Mouse (Mus musculus) cerebellum, postnatal 10 days (tissue): ENCODE data around the gene Mrps26.
"Not testable (repeated sequence)": the region's sequence is repeated elsewhere in the genome, so short reads cannot be mapped to it uniquely, and the experiment has no call there.

ENCODE experiments used
- DNase-seq, 2 experiments: peaks; one replicate each; pipeline ENCODE4 v3.0.0; 2021; ENCODE audit warnings: mixed read lengths in 2 of 2

Gene Mrps26

DNA sequence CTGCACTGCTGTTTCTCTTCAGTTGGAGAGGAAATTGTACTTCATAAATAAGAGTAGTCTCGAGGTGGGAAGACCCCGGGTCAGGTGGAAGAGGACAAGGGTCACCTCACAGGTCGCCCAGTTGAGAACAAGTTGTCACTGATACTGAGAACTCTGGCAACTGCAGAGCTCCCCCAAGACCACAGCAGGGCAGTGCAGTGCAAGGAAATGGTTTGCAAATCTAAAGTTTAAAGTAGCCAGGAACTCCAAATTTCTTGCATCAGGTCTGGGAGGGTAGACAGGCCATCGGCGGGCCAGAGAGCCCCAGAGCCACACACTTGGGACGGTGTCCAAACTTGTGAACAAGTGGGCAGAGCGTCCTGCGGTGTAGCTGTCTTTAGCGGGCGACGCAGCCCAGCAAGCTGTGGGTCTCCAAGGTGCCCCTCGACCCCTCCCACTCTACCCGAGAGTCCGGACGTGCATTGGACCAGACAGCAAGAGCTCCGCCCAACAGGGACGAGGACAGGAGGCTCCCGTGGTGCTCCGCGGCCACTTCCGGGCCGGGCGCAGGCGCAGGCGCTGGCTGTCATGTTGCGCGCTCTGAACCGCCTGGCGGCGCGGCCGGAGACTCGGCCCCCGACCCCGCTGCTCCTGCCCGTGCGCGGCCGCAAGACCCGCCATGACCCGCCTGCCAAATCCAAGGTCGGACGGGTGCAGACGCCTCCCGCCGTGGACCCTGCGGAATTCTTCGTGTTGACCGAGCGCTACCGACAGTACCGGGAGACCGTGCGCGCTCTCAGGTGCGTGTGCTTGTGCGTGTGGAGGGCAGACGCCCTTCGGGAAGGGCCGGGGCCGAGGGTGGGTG lies at the start of gene Mrps26:
Gene Mrps26 (plus strand): TSS at position 531 of the 844 bp plus-strand sequence.
- peak; percentile 93 to 97 for DNase-seq

DNA sequence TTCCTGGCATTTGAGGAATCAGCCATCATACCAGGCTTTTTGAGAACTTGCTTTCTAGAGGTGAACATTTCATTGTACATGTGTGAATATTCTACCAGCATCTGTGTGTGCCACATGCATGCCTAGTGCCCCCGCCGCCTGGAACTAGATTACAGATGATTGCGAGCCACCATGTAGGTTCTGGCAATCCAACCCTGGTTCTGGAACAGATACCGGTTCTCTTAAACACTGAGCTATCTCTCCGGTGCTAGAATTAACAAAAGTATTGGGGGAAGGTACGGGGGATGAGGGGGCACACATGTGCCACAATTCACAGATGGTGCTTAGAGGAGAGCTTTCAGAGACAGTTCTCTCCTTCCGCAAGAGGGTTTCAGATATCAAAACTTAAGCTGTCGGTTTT lies 49.6 kb upstream of the Mrps26 start:
- no peak for DNase-seq

DNA sequence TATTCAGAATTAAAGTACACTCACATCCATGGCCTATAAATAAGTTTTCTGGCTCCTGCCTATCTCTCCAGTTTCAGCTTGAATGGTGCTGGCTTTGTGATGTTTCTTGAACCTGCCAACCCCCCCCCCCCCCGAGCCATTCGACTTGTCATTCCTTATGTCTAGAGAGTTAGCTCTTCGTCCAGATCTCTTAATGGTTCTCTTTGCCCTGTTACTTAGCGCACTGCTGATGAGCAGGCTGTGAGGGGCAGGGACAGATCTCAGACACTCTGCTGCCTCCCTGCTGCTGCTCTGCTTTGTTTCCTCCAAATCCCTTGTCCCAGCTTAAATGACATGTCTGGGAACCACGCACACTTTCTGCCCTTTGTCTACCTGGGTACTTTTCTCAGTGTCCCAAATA lies 47.8 kb upstream of the Mrps26 start:
- DNase-seq: no peak

DNA sequence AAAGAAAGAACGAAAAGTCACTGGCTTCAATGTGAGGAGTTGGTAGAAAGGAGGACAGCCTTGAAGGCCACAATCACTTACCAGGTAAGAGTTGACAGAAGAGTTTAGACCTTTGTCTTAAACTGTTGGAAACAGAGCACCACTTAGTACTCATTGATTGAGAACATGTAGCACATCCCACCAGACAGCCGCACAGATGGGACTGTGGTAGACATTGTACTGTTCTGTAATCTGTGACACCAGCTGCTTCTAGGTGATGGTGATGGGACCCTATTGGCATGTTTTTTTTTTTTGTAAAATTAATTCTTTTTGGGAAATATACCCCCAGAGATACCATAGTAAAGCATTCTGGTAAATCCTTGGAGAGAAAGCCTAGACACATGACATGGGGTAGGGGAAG lies 41.6 kb upstream of the Mrps26 start:
- no peak for DNase-seq

DNA sequence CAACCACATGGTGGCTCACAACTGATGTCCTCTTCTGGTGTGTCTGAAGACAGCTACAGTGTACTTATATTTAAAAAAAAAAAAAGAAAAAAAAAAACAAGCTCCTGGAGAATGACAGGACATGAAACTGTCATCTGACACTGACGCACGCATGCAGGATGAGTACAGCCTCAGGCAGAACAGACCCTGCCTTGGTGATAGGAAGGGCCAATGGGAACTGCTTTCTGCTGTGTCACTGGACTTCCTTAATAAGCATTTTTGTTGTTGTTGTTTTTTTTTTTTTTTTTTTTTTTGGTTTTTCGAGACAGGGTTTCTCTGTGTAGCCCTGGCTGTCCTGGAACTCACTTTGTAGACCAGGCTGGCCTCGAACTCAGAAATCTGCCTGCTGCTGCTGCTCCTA lies 38.1 kb upstream of the Mrps26 start:
- DNase-seq: not testable (repeated sequence)

DNA sequence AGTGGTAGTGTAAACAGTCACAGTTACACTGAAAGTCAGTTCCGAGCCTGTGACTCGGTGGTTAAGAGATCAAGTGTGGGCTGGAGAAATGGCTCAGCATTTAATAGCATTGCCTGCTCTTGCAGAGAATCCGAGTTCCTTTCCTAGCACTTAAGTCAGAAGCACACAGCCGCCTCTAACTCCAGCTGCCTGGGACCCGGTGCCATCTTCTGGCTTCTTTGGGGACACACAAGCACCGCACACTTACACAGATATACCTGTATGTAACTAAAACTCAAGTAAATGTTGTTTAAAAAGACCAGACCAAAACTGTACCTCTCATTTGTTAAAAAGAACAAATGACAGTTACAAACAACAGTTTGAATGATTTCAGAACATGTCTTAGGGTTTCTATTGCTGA lies 35.1 kb upstream of the Mrps26 start:
- DNase-seq: peak; percentile 21

DNA sequence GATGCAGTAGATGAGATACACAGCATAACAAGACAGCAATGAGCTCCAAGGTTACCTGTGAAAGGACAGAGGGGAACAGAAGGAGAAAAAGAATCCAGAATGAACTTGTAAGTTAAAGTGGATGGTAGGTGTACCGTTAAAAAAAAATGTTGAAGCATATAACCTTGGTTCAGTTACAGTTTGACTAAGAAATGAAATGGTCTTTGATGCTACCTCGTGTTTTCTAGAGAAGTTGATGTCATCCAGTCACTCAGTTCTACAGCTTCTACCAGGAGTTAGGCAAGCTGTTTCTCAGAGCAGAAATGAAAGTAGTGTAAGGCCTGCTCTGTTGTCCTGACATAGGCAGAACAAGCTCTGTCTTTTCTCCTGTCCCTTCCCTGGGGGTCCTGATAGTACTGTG lies 34.3 kb upstream of the Mrps26 start:
- no peak for DNase-seq

DNA sequence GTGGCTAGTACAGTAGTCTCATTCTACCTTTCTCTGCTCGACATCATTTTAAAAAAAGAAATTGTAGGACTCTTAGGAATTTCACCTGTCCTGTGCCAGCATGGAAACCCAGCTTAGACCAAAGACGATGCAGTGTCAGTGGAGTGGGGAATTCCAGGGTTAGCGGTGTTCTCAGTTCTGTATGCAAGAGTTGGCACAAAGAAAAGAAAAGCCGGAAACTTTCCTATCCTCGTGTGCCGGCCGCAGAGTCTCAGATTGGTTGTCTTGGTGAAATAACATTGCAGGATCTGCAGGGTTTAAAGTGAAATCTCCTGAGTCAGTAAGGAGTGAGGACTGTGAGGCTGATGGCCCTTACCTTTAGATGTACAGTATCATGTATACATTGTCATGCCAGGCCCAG lies 33.6 kb upstream of the Mrps26 start:
- no peak for DNase-seq

DNA sequence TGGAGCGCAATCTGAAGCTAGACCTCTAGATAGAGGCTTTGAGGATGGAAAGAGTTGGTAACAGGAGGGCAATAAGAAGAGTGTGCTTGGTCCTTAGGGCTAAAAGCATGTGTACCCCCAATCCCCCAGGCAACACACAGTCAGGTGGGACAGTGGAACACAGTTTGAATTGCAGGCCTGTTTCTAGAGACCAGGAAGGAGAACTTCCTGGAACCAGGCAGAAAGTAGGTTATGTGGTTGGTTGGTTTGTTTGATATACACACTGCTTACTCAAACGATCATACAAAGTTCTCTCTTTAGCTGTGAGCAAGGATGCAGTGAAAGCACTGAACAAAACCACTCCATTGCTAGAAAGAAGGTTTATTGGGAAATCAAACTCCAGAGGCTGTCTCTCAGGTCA lies 31.3 kb upstream of the Mrps26 start:
- DNase-seq: no peak

DNA sequence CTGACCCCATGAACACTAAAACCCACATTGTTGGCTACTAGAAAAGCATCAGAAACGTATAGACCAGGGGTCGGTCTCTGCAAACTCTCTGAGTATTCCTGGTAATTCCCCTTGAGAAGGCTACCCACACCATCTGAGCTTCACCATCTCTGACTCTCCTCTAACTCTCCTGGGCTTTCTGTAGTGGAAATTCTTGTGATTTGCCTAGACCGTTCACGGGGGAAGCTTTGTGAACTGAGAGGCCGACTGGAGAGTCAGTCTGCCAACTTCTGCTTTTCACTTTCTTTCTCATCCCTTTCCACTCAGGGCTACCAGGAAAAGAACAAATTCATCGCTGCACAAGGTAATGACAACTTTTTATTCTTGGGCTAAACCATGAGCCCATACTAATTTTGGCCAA lies 28.5 kb upstream of the Mrps26 start:
- no peak for DNase-seq

DNA sequence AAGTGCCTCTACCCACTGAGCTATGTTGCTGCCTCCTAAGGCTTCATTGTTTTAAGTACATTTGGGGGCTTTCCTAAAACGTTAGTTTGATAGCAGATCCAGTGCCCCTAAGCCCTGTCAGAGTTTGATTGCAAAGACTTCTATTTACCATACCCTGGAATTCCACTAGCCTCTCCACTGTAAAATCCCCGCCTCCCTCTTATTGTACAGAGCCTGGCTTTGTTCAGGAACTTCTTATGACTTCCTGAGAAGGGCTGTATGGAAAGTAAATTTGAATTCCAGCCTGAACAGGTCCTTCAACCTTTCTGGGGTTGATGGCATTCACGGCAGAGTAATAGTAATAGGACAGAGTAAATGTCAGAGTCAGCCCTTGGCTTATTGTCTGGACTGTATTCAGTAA lies 26.7 kb upstream of the Mrps26 start:
- no peak for DNase-seq

DNA sequence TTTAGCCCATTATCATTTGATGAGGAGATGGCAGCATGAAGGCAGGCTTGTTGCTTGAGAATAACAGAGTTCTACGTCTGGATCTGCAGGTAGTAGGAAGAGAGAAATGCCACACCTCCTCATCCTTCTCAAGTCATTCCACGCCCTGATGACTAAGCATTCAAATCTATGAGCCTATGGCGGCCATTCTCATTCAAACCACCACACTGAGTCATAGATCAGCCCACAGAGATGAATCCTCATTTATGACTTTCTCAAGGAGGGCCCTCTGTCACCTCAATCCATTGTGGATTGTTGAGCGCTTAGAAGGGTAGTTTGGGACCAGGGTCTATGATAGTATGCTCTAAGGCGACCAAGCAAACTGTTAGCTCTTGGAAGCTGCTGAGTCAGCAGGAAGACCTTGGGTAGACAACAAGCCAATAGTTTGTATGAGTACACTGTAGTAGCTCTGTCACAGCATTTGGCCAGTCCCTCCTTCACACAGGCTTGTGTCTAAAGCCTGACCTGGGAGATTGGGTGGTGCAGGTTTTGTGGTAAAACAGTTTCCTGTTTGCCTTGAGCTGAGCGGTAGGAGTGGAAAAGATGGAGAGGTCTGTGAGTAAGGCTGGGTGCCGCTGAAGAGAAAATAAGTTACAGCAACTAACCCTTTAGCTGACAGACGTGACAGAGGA lies 24.5 kb upstream of the Mrps26 start:
- no peak for DNase-seq

DNA sequence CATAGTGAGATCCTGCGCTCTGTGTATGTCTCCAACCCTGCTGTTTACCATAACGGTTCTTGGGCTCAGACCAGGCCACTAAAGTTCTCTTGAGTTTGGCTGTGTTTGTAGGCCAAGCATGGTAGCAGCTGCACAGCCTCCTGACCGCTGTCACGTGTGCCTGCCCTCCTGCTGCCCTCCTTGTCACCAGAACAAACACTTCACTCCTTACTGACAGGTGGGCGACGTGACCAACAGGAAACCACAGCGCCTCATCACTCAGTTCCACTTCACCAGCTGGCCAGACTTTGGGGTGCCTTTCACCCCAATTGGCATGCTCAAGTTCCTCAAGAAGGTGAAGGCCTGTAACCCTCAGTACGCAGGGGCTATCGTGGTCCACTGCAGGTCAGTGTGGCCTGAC lies 23.3 kb upstream of the Mrps26 start:
- no peak for DNase-seq

DNA sequence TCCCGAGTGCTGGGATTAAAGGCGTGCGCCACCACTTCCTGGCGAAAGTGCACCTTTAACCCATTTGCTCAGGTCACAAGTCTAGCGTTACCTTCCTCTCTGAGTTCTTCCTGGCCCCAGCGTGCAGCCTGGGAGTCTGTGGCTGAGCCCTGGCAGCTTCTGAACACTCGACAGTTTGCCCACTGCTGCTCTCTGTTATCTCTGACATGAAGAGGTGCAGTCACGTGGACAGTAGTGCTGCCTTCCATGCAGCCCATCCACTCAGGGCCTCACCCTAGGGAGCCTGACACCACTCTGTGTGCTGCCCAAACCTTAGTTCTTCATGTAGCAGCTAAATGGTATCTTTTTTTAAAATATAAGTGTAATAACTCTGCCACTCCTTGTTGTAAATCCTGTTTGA lies 16.6 kb upstream of the Mrps26 start:
- DNase-seq: no peak

DNA sequence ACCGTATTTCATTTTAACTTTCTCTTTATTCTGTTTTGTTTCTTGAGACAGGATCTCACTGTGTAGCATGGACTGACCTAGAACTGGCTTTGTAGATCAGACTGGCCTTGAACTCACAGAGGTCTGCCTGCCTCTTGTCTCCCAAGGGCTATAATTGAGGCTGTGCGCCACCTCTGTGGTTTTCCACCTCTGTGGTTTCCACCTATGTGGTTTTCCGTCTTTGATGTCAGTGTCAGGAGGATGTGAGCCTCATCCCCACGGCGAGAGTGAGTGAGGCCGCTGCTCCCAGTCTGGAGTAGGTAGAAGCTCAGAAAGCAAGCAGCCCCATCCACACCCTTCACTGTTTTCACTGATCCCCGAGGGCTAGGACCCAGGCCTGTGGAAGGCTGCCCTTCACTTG lies 8.7 kb upstream of the Mrps26 start:
- DNase-seq: no peak

DNA sequence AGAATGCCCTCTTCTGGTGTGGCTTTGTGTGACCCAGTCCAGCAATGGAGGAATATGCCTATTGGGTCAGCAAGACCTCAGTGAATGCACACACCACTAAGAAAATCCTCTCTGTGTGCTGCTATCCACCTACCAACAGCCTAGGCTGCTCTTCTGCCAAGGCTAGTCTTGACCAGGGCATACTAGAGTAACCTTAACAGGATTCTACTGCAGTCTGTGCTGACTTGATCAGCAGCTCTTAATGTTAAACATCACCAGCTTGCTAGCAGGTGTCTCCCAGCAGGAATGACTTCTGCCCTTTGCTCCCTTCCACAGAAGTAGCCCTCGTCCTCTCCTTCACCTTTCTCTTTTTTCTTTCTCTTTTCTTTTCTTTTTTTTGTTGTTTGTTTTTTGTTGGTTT lies 7.2 kb upstream of the Mrps26 start:
- DNase-seq: no peak

DNA sequence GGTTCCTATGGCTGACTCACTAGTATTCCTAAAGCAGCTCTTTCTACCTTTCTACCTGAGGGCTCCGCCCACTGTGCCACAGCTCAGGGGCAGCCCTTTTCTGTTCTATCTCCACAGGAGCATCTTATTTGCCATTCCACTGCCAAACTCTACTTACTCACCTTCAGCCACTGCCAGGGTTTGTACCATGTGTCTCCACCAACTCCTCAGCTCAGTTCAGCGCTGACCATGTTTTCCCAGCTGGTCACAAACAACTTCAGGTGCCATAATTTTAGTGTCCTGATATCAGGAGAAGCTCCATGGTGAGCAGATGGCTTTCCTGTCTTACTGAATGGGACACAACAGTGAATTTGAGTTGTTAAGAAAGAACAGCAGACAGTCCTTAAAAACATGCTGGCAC lies 6.1 kb upstream of the Mrps26 start:
- DNase-seq: no peak

DNA sequence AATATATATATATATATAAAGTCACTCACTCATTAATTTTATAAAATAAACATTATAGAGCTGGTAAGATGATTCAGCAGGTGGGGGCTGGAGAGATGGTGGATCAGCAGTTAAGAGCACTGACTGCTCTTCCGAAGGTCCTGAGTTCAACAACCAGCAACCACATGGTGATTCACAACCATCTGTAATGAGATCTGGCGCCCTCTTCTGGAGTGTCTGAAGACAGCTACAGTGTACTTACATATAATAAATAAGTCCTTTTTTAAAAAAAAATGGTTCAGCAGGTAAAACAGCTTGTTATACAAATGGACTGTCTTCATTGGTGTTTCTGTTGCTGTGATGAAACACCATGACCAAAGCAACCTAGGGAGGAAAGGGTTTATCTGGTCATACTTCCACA lies 5.5 kb upstream of the Mrps26 start:
- DNase-seq: no peak

DNA sequence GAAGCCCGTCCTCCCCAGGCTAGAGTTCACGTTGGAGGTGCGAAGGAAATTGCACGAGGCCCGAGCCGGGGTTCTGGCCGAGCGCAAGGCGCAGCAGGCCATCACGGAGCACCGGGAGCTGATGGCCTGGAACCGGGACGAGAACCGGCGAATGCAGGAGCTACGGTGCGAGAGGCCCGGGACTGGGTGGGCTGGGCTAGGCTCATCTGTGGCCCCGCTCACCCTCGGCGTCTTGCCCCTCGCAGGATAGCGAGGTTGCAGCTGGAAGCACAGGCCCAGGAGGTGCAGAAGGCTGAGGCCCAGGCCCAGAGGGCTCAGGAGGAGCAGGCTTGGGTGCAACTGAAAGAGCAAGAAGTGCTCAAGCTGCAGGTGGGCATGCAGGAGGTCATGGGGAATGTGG lies 521 bp downstream of the Mrps26 start:
- DNase-seq: no peak

DNA sequence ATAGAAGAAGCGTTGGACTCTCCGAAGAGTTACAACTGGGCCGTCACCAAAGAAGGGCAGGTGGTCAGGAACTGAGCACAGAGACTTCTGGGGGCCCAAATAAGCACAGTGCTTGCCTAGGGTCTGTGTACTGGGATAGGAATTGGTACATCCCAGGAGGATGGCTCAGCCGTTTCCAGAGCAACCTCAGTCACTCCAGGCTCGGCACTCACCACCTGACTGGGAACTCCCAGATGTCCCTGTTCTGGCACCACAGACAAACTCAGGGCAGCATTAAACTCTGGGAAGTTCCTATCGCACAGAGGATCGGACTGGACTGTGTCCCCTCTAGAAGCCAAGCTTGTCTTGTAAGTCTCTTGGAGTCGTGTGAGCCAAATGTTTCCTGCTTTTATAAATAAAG lies 1.4 kb downstream of the Mrps26 start:
- no peak for DNase-seq

DNA sequence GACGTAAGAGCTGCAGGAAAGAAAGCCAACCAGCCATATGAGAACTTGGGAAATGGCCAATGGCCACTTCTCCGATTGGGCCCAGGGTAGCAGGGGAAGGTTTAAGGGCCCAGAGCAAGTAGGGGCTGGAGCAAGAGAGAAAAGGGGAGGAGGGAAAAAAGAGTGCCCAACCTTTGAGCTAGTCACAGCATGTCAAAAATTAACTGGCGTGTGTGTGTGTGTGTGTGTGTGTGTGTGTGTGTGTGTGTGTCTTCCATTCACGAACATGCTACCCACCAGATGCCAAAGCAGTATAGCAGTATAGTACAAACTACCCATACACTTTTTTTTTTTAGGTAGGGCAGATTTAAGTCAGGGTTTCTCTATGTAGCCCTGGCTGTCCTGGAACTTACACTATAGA lies 5.4 kb downstream of the Mrps26 start:
- DNase-seq: no peak

DNA sequence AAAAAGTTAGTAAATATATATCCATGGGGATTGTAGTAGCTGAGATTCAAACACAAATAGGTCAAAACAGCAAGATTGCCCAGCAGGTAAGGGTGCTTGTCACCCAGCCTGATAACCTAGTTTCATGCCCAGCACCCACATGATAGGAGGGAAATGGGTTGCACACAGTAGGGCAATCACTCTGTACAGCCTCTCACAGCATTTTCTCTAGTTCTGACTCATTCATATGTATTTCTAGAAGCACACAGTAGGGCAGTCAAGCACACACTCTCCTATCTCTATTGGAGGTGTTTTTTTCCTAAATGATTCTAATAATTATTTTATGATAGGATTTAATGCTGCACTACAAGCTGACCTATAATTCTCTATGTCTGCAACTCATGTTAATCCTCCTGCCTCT lies 6.4 kb downstream of the Mrps26 start:
- DNase-seq: no peak

DNA sequence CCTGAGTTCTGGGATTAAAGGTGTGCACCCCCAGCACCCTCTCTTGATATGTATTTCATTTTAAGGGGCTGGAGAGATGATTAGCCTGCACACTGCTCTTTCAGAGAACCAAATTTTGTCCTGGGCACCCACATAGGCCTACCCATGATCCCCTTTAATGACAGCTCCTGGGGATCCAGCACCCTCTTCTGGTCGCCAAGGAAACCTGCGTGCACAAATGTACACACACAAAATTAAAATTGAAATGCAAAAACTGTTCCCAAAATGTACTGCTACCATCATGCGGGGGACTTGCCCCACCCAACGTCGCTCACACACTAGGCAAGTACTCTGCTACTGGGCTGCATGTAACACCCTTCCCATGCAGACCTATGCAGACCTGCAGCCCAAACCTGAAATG lies 11.4 kb downstream of the Mrps26 start:
- DNase-seq: no peak

DNA sequence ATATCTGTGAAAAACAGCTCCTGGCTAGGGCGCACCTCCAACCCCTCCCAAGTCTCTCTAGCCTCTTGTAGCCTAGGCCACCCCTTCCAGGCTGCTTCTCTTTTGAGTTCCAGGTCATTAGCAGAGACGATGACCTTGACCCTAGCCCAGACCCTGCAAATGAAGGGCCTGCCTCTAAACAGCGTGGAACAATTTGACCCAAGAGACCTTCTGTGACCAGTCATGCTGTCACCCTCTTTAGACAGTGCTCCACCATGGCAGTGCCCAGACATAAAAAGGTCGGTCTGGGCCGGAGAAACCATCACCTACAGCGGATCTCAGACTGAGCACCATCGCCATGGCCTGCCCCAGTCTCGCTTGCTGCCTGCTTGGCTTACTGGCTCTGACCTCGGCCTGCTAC lies 12.3 kb downstream of the Mrps26 start, which contains the start of gene Oxt:
Gene Oxt (plus strand): TSS at position 301 of the 400 bp plus-strand sequence.
- DNase-seq: no peak

DNA sequence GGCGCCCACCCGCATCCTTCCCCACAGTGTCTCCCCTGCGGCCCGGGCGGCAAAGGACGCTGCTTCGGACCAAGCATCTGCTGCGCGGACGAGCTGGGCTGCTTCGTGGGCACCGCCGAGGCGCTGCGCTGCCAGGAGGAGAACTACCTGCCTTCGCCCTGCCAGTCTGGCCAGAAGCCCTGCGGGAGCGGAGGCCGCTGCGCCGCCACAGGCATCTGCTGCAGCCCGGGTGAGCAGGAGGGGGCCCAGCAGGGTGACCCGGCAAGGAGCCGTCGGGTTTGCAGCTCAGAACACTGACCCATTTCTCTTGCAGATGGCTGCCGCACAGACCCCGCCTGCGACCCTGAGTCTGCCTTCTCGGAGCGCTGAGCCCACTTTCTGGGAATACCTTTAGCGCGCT lies 13.0 kb downstream of the Mrps26 start:
- DNase-seq: peak; percentile 50 to 52
